Mouse (Mus musculus) lung, postnatal 0 days (tissue): Measurements from ENCODE around the gene Fto.

ENCODE experiments used
- CTCF ChIP-seq: IDR thresholded peaks from 2 replicates; pipeline ENCODE4 v1.5.1; 2016; ENCODE audit warnings: antibody characterized with exemption, mild to moderate bottlenecking
- EP300 ChIP-seq: IDR thresholded peaks from 2 replicates; pipeline ENCODE4 v1.6.1; 2016; ENCODE audit warnings: antibody characterized with exemption, mild to moderate bottlenecking, control low read depth

- TF ChIP-seq CTCF (no peak), EP300 (no peak)
Observed at GRCm38 (mm10) chr8:91599349-91599837, 286.1 kb downstream of the Fto start.
